Mouse (Mus musculus): ENCODE data around the gene Hint2. TPM values are rescaled to one million over a fixed set of nuclear protein-coding genes. Genes with fewer than 3 reads are reported as not detected.

Gene Hint2
- polyA plus RNA-seq, 1 experiment from 2014 or later, result 78.3 TPM

GRCm38 (mm10) chr4:43678541-43678940 is 22.3 kb upstream of the Hint2 start:
- 89% methylated on average over 6 of the region's 6 CpGs for WGBS
- H3K4me3 ChIP-seq, result no peak overlapping the region
- peaks cover 86% of the 10 kb centered on the region for H3K36me3 ChIP-seq

GRCm38 (mm10) chr4:43675608-43676007 is 19.3 kb upstream of the Hint2 start:
- no peak for ATAC-seq (ENCODE audit: low FRiP score)
- Histone ChIP-seq H3K4me2 (replicated peaks) (no peak overlapping the region), H3K27ac (no peak overlapping the region), H3K27me3 (no peaks in the 10 kb centered on the region), H3K36me3 (peaks cover 64% of the 10 kb centered on the region), H3K4me1 (peaks cover 26% of the 10 kb centered on the region), H3K4me3 (no peak overlapping the region), H3K9ac (no peak overlapping the region), H3K9me3 (replicated peaks) (no peaks in the 10 kb centered on the region)
- WGBS, result 79% methylated on average over 4 of the region's 4 CpGs

More at GRCm38 (mm10) chr4:43678541-43678940, 22.3 kb upstream of the Hint2 start:
- no peak for ATAC-seq (ENCODE audit: low FRiP score)
- Histone ChIP-seq H3K9me3 (replicated peaks) (no peaks in the 10 kb centered on the region), H3K9ac (no peak overlapping the region), H3K4me1 (no peaks in the 10 kb centered on the region), H3K27me3 (no peaks in the 10 kb centered on the region), H3K27ac (no peak overlapping the region), H3K4me2 (replicated peaks) (no peak overlapping the region)

GRCm38 (mm10) chr4:43674974-43675373 is 18.7 kb upstream of the Hint2 start:
- Histone ChIP-seq H3K27ac (no peak overlapping the region), H3K4me3 (no peak overlapping the region), H3K27me3 (no peaks in the 10 kb centered on the region), H3K4me2 (replicated peaks) (no peak overlapping the region), H3K9ac (no peak overlapping the region), H3K9me3 (replicated peaks) (no peaks in the 10 kb centered on the region), H3K4me1 (peaks cover 32% of the 10 kb centered on the region), H3K36me3 (peaks cover 60% of the 10 kb centered on the region)
- 78% methylated on average over 5 of the region's 5 CpGs for WGBS
- ATAC-seq (ENCODE audit: low FRiP score), result no peak

GRCm38 (mm10) chr4:43673703-43674102 is 17.4 kb upstream of the Hint2 start:
- H3K4me1 ChIP-seq, result peaks cover 38% of the 10 kb centered on the region
- no peaks in the 10 kb centered on the region for H3K27me3 ChIP-seq
- no peaks in the 10 kb centered on the region for H3K9me3 ChIP-seq (replicated peaks)
- no peak overlapping the region for H3K4me3 ChIP-seq
- ATAC-seq (ENCODE audit: low FRiP score), result no peak
- no peak overlapping the region for H3K4me2 ChIP-seq (replicated peaks)
- no peak overlapping the region for H3K9ac ChIP-seq
- WGBS, result 73% methylated on average over 8 of the region's 8 CpGs
- H3K27ac ChIP-seq, result no peak overlapping the region
- H3K36me3 ChIP-seq, result peaks cover 47% of the 10 kb centered on the region

- WGBS, result 2% methylated on average over 2 of the region's 2 CpGs
- peak; percentile 12; the same call in 1 of the 2 replicates for ATAC-seq (ENCODE audit: low FRiP score)
- H3K4me2 ChIP-seq (replicated peaks), result peak overlapping the region; percentile 86
- H3K9ac ChIP-seq, result no peak overlapping the region
- H3K36me3 ChIP-seq, result peaks cover 30% of the 10 kb centered on the region
- H3K27ac ChIP-seq, result no peak overlapping the region
- no peaks in the 10 kb centered on the region for H3K9me3 ChIP-seq (replicated peaks)
- H3K4me3 ChIP-seq, result peak overlapping the region; percentile 4; the same call in 1 of the 2 replicates
- peaks cover 42% of the 10 kb centered on the region for H3K4me1 ChIP-seq
- no peaks in the 10 kb centered on the region for H3K27me3 ChIP-seq
Measured at GRCm38 (mm10) chr4:43672070-43672469, 15.8 kb upstream of the Hint2 start.

GRCm38 (mm10) chr4:43669428-43669794 is 13.1 kb upstream of the Hint2 start:
- Histone ChIP-seq H3K27me3 (peaks cover 15% of the 10 kb centered on the region), H3K9me3 (replicated peaks) (no peaks in the 10 kb centered on the region), H3K4me1 (peaks cover 42% of the 10 kb centered on the region), H3K9ac (peak overlapping the region; percentile 94), H3K4me3 (peak overlapping the region; percentile 83), H3K27ac (peak overlapping the region; percentile 69), H3K4me2 (replicated peaks) (peak overlapping the region; percentile 86), H3K36me3 (peaks cover 4% of the 10 kb centered on the region)
- ATAC-seq (ENCODE audit: low FRiP score), result peak; percentile 74
- WGBS, result under 1% methylated on average over 19 of the region's 25 CpGs

- Histone ChIP-seq H3K9ac (peak within 1 kb of the TSS; percentile 94), H3K27ac (peak within 1 kb of the TSS; percentile 69), H3K36me3 (no peaks in the 10 kb centered on the region), H3K9me3 (replicated peaks) (no peaks in the 10 kb centered on the region), H3K27me3 (peaks cover 15% of the 10 kb centered on the region), H3K4me2 (replicated peaks) (peak within 1 kb of the TSS; percentile 86), H3K4me3 (peak within 1 kb of the TSS; percentile 83), H3K4me1 (peaks cover 42% of the 10 kb centered on the region)
- ATAC-seq (ENCODE audit: low FRiP score), result peak; percentile 92
- 3% methylated on average over 31 of the region's 41 CpGs for WGBS
Measured at GRCm38 (mm10) chr4:43668782-43669427, 12.6 kb upstream of the Hint2 start, which contains the start of the genes Tmem8b and Fam221b. Tmem8b (plus strand) TSS chr4:43668971. Fam221b (minus strand) TSS chr4:43669145.

- WGBS, result 31% methylated on average over 4 of the region's 4 CpGs
- H3K9me3 ChIP-seq (replicated peaks), result no peaks in the 10 kb centered on the region
- no peak overlapping the region for H3K4me3 ChIP-seq
- no peak overlapping the region for H3K4me2 ChIP-seq (replicated peaks)
- ATAC-seq (ENCODE audit: low FRiP score), result no peak
- peaks cover 24% of the 10 kb centered on the region for H3K4me1 ChIP-seq
- H3K9ac ChIP-seq, result no peak overlapping the region
- no peaks in the 10 kb centered on the region for H3K36me3 ChIP-seq
- no peak overlapping the region for H3K27ac ChIP-seq
- H3K27me3 ChIP-seq, result peaks cover 36% of the 10 kb centered on the region
Measured at GRCm38 (mm10) chr4:43666412-43666811, 10.1 kb upstream of the Hint2 start.

GRCm38 (mm10) chr4:43657146-43657545 is 880 bp upstream of the Hint2 start:
- H3K9me3 ChIP-seq (replicated peaks), result no peaks in the 10 kb centered on the region
- peaks cover 13% of the 10 kb centered on the region for H3K27me3 ChIP-seq
- peak overlapping the region; percentile 62 for H3K4me2 ChIP-seq (replicated peaks)
- H3K4me3 ChIP-seq, result peak overlapping the region; percentile 77; the same call in 1 of the 2 replicates
- no peaks in the 10 kb centered on the region; the same call in 1 of the 2 replicates for H3K36me3 ChIP-seq
- H3K9ac ChIP-seq, result no peak overlapping the region
- peaks cover 22% of the 10 kb centered on the region for H3K4me1 ChIP-seq
- no peak for ATAC-seq (ENCODE audit: low FRiP score)
- WGBS, result 66% methylated on average over 4 of the region's 4 CpGs
- peak overlapping the region; percentile 36; the same call in 1 of the 2 replicates for H3K27ac ChIP-seq

GRCm38 (mm10) chr4:43655656-43656338 is 469 bp downstream of the Hint2 start:
- Histone ChIP-seq H3K4me1 (peaks cover 22% of the 10 kb centered on the region), H3K9ac (peak overlapping the region; percentile 89), H3K4me2 (replicated peaks) (peak overlapping the region; percentile 62), H3K27me3 (no peaks in the 10 kb centered on the region), H3K36me3 (peaks cover 11% of the 10 kb centered on the region), H3K9me3 (replicated peaks) (no peaks in the 10 kb centered on the region), H3K27ac (peak overlapping the region; percentile 94), H3K4me3 (peak overlapping the region; percentile 77)
- peak; percentile 66 for ATAC-seq (ENCODE audit: low FRiP score)
- WGBS, result 7% methylated on average over 34 of the region's 34 CpGs

- Histone ChIP-seq H3K27ac (no peak within 1 kb of the TSS), H3K27me3 (no peaks in the 10 kb centered on the region), H3K4me1 (peaks cover 22% of the 10 kb centered on the region), H3K36me3 (peaks cover 26% of the 10 kb centered on the region), H3K9me3 (replicated peaks) (peaks cover 7% of the 10 kb centered on the region), H3K9ac (peak within 1 kb of the TSS; percentile 35), H3K4me2 (replicated peaks) (peak within 1 kb of the TSS; percentile 49), H3K4me3 (peak within 1 kb of the TSS; percentile 27)
- 13% methylated on average over 24 of the region's 24 CpGs for WGBS
- ATAC-seq (ENCODE audit: low FRiP score), result no peak
Measured at GRCm38 (mm10) chr4:43653161-43654015, 2.9 kb downstream of the Hint2 start, which contains the start of gene Spag8. Spag8 (minus strand) TSS chr4:43653594.

- Histone ChIP-seq H3K4me3 (peak overlapping the region; percentile 27), H3K9me3 (replicated peaks) (peaks cover 7% of the 10 kb centered on the region), H3K4me1 (peaks cover 22% of the 10 kb centered on the region), H3K27ac (no peak overlapping the region), H3K4me2 (replicated peaks) (peak overlapping the region; percentile 49), H3K9ac (peak overlapping the region; percentile 35), H3K27me3 (no peaks in the 10 kb centered on the region), H3K36me3 (peaks cover 28% of the 10 kb centered on the region)
- ATAC-seq (ENCODE audit: low FRiP score), result no peak
- WGBS, result 91% methylated on average over 4 of the region's 4 CpGs
Measured at GRCm38 (mm10) chr4:43652726-43653125, 3.5 kb downstream of the Hint2 start.

Data from hindbrain, embryonic 12.5 days (tissue).